Mouse (Mus musculus) forebrain, embryonic 13.5 days (tissue): Measurements from ENCODE around the gene Slc30a2. TPM values are rescaled to one million over a fixed set of nuclear protein-coding genes. Genes with fewer than 3 reads are reported as not detected.
"Not testable (repeated sequence)": the region's sequence is repeated elsewhere in the genome, so short reads cannot be mapped to it uniquely, and the experiment has no call there.

Experiments
- ATAC-seq: fragments of 200-750 bp; cut with Nextera tagmentation; 2 replicates; pipeline ENCODE4 v1.8.0; 2017
- H3K27ac ChIP-seq: fragments of 300-500 bp; sonication (generic); 2 replicates; pipeline ENCODE4 v1.5.1; 2015; ENCODE audit warnings: inconsistent platforms, mild to moderate bottlenecking, moderate library complexity
- H3K27me3 ChIP-seq: fragments of 300-500 bp; sonication (generic); 2 replicates; pipeline ENCODE4 v1.6.1; 2015; ENCODE audit warnings: mild to moderate bottlenecking, inconsistent platforms
- H3K36me3 ChIP-seq: fragments of 300-500 bp; sonication (generic); 2 replicates; pipeline ENCODE4 v1.6.1; 2015; ENCODE audit warnings: mild to moderate bottlenecking, inconsistent platforms; ENCODE audit not compliant: poor library complexity, severe bottlenecking
- H3K4me1 ChIP-seq: fragments of 300-500 bp; sonication (generic); 2 replicates; pipeline ENCODE4 v1.6.1; 2015; ENCODE audit warnings: inconsistent platforms
- H3K4me2 ChIP-seq: fragments of 300-500 bp; sonication (generic); 2 replicates; pipeline ENCODE4 v1.6.1; 2015; ENCODE audit warnings: inconsistent platforms, mild to moderate bottlenecking, moderate library complexity
- H3K4me3 ChIP-seq: fragments of 300-500 bp; sonication (generic); 2 replicates; pipeline ENCODE4 v1.5.1; 2015; ENCODE audit warnings: mild to moderate bottlenecking, inconsistent platforms
- H3K9ac ChIP-seq: fragments of 300-500 bp; sonication (generic); 2 replicates; pipeline ENCODE4 v1.6.1; 2015; ENCODE audit warnings: mild to moderate bottlenecking, inconsistent platforms
- H3K9me3 ChIP-seq: fragments of 300-500 bp; sonication (generic); replicated peaks from 2 replicates; pipeline ENCODE4 v1.6.1; 2016; ENCODE audit warnings: inconsistent platforms
- WGBS: fragments of 180-500 bp; shearing (Covaris S2); methylation state at CpG from one replicate; pipeline ENCODE4 v1.1.7; 2015; 5-methylcytosine and 5-hydroxymethylcytosine counted together
- polyA plus RNA-seq: library from polyadenylated mRNA; unstranded; fragments of >200 nt; fragmentation: Nextera tagmentation; extraction: Ambion mirVana; gene quantifications from 2 replicates; pipeline ENCODE4 v1.2.1, GENCODE M21; 2015

The Slc30a2 gene
- polyA plus RNA-seq, 1 experiment from 2014 or later: not detected

DNA sequence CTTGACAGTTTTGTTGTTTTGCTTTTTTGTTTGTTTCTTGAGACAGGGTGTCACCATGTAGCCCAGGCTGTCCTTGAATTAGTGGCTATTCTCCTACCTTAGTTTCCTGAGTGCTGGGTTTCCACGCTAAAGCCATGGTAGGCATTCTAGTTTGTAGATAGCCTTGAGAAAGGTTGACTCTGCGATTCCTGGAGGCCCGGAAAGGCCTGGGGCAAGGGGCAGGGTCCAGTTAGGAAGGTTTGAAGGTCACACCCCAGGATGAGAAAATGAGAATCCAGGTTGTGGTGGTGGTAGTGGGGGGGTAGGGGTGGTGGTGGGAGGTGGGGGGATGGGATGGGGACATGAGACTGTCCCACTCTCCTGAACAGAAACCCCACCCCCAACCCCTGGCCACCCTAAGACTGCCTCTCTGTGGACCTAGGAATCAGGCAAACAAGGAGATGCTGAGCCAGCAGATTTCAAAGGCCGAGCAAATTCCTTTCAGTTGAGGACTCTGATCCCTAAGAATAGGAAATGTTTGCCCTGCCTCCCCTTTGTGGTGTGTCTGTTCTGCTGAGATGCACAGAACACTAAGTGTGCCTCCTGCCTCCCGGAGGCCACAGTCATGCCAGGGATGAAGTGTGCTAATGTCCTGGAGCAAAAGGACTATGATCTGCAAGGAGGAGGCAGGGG, 16.0 kb upstream of the Slc30a2 start:
- no peaks in the 10 kb centered on the region for H3K4me1 ChIP-seq
- H3K4me2 ChIP-seq: no peak overlapping the region
- H3K9me3 ChIP-seq: no peaks in the 10 kb centered on the region
- no peak overlapping the region for H3K27ac ChIP-seq
- no peaks in the 10 kb centered on the region for H3K27me3 ChIP-seq
- no peak overlapping the region for H3K4me3 ChIP-seq
- 68% methylated on average over 5 of the region's 5 CpGs for WGBS
- H3K36me3 ChIP-seq: no peaks in the 10 kb centered on the region
- no peak overlapping the region for H3K9ac ChIP-seq
- no peak for ATAC-seq

DNA sequence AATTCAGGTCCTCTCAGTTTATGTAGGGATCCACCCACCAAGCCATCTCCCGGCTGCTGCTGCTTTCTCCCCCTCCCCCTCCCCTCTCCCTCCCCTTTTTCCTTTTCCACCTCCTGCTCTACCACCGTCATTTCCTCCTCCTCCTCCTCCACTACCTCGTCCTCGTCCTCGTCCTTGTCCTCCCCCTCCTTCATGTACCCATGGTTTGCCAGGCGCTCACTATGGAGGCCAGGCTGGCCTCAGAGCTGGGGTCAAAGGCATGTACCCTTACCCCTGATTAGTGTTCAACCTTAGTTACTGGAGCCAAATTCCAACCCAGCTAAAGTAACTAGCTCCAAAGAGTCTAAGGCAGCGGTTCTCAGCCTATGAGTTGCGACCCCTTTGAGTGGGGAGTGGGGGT, 14.8 kb upstream of the Slc30a2 start:
- WGBS: 65% methylated on average over 8 of the region's 8 CpGs
- Histone ChIP-seq H3K4me2 (no peak overlapping the region), H3K27ac (no peak overlapping the region), H3K36me3 (no peaks in the 10 kb centered on the region), H3K4me3 (no peak overlapping the region), H3K9me3 (no peaks in the 10 kb centered on the region), H3K4me1 (no peaks in the 10 kb centered on the region), H3K27me3 (no peaks in the 10 kb centered on the region), H3K9ac (no peak overlapping the region)
- no peak for ATAC-seq

DNA sequence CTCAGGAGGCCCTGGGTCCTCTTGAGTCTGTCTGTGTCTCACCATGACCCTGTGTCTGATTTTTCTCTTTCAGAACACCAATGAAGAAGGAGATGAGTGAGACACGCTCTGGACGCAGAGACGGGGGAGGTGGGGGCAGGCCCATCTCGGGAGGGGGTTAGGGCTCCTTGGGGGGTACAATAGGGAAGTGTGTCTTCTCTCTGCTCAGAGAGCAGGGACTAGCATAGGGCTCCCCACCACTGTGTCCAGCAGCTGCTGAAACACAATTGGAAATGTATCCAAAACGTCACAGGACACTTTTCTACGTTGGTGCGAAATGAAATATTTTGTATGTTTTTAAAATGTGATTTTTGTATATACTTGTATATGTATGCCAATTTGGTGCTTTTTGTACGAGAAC, 14.1 kb upstream of the Slc30a2 start:
- Histone ChIP-seq H3K27ac (no peak overlapping the region), H3K27me3 (no peaks in the 10 kb centered on the region), H3K9ac (no peak overlapping the region), H3K4me3 (no peak overlapping the region), H3K4me2 (no peak overlapping the region), H3K4me1 (no peaks in the 10 kb centered on the region), H3K36me3 (no peaks in the 10 kb centered on the region), H3K9me3 (no peaks in the 10 kb centered on the region)
- ATAC-seq: no peak
- 83% methylated on average over 8 of the region's 8 CpGs for WGBS

DNA sequence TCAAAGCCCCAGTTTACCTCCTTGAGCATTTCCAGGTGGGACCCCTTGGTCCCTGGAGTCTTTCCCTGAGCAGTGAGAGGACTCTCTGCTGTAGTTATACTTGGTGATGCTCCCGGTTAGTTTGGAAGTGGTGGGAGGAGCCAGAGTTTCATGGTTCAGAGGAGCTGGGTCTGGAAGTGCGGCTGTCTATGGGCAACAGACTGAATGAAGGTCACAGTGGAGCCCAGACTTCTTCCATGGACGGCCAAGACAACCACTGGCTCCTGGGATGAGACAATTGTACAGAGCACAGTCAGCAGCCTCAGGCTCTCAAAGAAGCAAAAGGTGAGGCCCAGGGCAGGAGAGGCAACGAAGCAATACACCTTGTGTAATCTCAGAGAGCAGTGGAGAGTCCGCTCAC, 12.7 kb upstream of the Slc30a2 start:
- H3K4me1 ChIP-seq: no peaks in the 10 kb centered on the region
- H3K4me3 ChIP-seq: no peak overlapping the region
- H3K36me3 ChIP-seq: no peaks in the 10 kb centered on the region
- H3K27me3 ChIP-seq: no peaks in the 10 kb centered on the region
- no peaks in the 10 kb centered on the region for H3K9me3 ChIP-seq
- H3K9ac ChIP-seq: no peak overlapping the region
- no peak overlapping the region for H3K27ac ChIP-seq
- ATAC-seq: no peak
- 60% methylated on average over 5 of the region's 5 CpGs for WGBS
- no peak overlapping the region for H3K4me2 ChIP-seq

DNA sequence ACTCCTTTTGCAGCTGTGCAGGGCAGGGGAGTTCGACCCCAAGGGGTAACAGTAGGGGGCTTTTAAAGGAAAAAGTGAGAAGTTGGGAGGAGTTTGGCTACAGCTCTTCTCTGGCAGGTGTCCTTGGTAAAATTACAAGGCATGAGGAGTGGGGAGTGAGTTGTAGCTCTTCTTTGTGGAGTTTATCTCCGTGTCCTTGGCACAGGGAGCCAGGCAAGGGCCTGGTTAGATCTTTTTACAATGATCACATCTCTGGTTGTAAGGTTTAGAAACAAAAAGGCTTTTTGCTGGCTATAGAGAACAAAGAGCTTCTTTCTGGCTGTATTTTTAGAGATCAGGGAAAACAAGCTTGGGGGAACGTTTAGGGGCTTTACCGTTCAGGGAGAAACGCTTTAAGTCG, 1.8 kb upstream of the Slc30a2 start:
- 70% methylated on average over 6 of the region's 6 CpGs for WGBS
- ATAC-seq, H3K4me3 ChIP-seq, H3K36me3 ChIP-seq, H3K27ac ChIP-seq, H3K4me2 ChIP-seq, H3K9ac ChIP-seq, H3K9me3 ChIP-seq: not testable (repeated sequence)
- H3K27me3 ChIP-seq: peaks cover 51% of the 10 kb centered on the region
- peaks cover 11% of the 10 kb centered on the region for H3K4me1 ChIP-seq

DNA sequence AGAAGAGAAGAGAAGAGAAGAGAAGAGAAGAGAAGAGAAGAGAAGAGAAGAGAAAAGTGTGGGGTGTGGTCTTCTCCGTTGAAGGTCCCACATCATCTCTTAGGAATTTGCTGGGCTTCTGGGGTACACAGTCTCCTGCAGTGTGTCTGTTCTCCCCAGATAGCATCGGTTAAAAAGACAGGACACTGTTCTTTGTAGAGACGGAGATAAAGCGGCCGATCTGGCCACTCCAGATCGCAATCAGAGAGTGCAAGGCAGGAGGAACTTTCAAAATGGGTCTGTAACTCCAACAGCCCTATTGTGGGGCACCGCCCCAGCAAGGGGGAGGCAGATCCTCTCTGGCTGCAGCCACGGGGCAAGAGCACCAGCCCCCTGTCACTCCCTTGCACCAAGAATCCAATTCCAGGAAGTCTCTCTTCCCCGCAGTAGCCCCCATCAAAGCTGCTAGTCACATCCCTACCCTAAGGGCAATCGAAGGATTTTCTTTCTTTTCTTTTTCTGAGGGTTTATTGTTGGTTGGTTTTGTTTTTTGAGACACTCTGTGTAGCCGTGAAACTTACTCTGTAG, 685 bp upstream of the Slc30a2 start:
- 49% methylated on average over 11 of the region's 11 CpGs for WGBS
- ATAC-seq: no peak
- H3K9me3 ChIP-seq: peaks cover 5% of the 10 kb centered on the region; the same call in 1 of the 2 replicates
- no peaks in the 10 kb centered on the region for H3K36me3 ChIP-seq
- peaks cover 11% of the 10 kb centered on the region for H3K4me1 ChIP-seq
- H3K27ac ChIP-seq: no peak overlapping the region
- no peak overlapping the region for H3K4me2 ChIP-seq
- H3K27me3 ChIP-seq: peaks cover 55% of the 10 kb centered on the region
- H3K9ac ChIP-seq: no peak overlapping the region
- no peak overlapping the region for H3K4me3 ChIP-seq

DNA sequence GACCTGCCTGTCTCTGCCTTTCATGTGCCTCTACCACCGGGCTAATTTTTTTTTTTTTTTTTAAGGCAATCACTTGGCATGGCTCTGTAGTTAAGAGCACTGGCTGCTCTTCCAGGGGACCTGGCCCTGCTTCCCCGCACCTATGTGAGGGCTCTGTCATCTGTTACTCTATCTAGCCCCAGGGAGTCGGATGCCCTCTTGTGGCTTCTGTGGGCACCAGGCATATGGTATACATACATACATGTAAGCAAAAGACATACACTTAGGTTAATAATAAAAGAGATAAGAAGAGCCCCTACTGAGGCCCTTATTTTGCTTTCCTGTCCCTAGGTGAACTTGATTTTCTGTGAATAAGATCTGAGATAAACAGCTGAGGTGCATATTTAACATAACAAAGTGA, 1.6 kb downstream of the Slc30a2 start:
- Histone ChIP-seq H3K4me1 (peaks cover 11% of the 10 kb centered on the region), H3K4me2 (no peak overlapping the region), H3K36me3 (no peaks in the 10 kb centered on the region), H3K9me3 (peaks cover 5% of the 10 kb centered on the region; the same call in 1 of the 2 replicates), H3K27ac (no peak overlapping the region), H3K27me3 (peaks cover 55% of the 10 kb centered on the region), H3K9ac (no peak overlapping the region), H3K4me3 (no peak overlapping the region)
- WGBS: 39% methylated on average over 3 of the region's 3 CpGs
- no peak for ATAC-seq

DNA sequence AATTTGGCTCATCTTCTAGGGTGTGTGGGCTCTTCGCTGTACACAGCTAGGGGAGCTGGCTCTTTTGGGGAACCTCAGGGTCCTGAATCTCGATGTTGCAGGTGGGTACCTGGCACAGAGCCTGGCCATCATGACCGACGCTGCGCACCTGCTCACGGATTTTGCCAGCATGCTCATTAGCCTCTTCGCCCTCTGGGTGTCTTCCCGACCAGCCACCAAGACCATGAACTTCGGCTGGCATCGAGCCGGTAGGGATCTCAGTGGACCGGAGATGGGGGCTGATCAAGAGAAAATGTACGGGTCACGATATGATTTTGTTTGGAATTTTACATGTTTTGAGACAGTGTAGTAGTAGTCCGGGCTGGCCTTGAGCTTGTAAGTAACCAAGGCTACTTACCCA, 2.8 kb downstream of the Slc30a2 start:
- Histone ChIP-seq H3K4me1 (peaks cover 11% of the 10 kb centered on the region), H3K27ac (no peak overlapping the region), H3K27me3 (peaks cover 54% of the 10 kb centered on the region), H3K9ac (no peak overlapping the region), H3K4me2 (no peak overlapping the region), H3K4me3 (no peak overlapping the region), H3K36me3 (no peaks in the 10 kb centered on the region), H3K9me3 (peaks cover 5% of the 10 kb centered on the region; the same call in 1 of the 2 replicates)
- no peak for ATAC-seq
- 90% methylated on average over 15 of the region's 15 CpGs for WGBS

DNA sequence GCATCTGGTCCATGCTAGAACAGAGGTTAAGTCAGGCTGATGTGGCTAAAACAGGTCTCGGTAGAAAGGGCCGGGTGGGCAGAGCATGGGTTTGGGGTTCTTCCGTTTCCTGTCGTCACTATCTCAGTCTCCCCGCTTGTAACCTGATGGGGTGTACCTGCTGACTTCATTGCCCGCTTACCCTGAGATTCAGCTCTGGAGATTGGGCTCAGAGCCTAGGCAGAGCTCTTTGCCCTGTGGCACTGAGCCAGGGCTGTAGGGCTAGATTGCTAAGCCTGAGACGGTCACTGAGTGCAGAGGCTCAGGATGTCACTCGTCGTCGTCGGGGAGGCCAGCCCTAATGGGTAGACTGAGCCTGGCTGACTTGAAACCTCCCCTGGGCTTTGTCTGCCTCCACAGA, 5.1 kb downstream of the Slc30a2 start:
- Histone ChIP-seq H3K36me3 (no peaks in the 10 kb centered on the region), H3K4me1 (peaks cover 7% of the 10 kb centered on the region), H3K9me3 (no peaks in the 10 kb centered on the region), H3K27ac (no peak overlapping the region), H3K4me2 (no peak overlapping the region), H3K9ac (no peak overlapping the region), H3K27me3 (peaks cover 35% of the 10 kb centered on the region), H3K4me3 (no peak overlapping the region)
- ATAC-seq: no peak
- 80% methylated on average over 11 of the region's 11 CpGs for WGBS

DNA sequence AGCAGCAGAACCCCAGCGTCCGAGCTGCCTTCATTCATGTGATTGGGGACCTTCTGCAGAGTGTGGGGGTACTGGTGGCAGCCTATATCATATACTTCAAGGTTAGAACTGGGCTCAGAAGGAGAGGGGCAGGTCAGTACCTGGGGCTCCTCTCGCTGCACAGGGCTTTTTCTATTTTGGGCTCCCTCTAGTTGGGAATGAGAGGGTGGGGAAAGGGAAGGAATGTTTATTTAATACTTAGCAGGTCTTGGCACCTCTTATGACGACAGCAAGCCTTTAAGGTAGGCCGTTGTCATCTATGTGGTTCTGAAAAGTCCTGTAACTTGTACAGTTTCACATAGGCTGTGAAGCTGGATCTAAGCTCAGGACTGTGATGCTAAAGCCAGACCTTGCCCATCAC, 5.6 kb downstream of the Slc30a2 start:
- H3K9ac ChIP-seq: no peak overlapping the region
- H3K9me3 ChIP-seq: no peaks in the 10 kb centered on the region

DNA sequence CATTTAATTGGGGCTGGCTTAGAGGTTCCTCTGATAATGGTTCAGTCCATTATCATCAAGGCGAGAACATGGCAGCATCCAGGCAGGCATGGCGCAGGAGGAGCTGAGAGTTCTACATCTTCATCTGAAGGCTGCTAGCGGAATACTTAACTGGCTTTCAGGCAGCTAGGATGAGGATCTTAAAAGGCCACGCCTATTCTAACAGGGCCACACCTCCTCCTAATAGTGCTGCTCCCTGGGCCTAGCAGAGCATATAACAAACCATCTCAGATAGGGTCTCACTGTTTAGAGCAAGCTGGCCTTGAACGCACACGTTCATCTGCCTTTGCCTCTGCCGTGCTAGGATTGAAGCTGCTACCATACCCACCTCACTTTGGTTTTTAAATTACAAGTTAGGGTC, 6.8 kb downstream of the Slc30a2 start:
- Histone ChIP-seq H3K9me3 (no peaks in the 10 kb centered on the region), H3K4me1 (no peaks in the 10 kb centered on the region), H3K4me3 (no peak overlapping the region), H3K36me3 (no peaks in the 10 kb centered on the region), H3K4me2 (no peak overlapping the region), H3K27me3 (peaks cover 18% of the 10 kb centered on the region), H3K9ac (no peak overlapping the region), H3K27ac (no peak overlapping the region)
- no peak for ATAC-seq
- WGBS: 85% methylated on average over 7 of the region's 7 CpGs

More for the DNA sequence above, 5.6 kb downstream of the Slc30a2 start:
- H3K36me3 ChIP-seq: no peaks in the 10 kb centered on the region
- no peak overlapping the region for H3K27ac ChIP-seq
- no peak for ATAC-seq
- H3K27me3 ChIP-seq: peaks cover 30% of the 10 kb centered on the region
- peaks cover 3% of the 10 kb centered on the region; the same call in 1 of the 2 replicates for H3K4me1 ChIP-seq
- 86% methylated on average over 5 of the region's 5 CpGs for WGBS
- H3K4me2 ChIP-seq: no peak overlapping the region
- no peak overlapping the region for H3K4me3 ChIP-seq

DNA sequence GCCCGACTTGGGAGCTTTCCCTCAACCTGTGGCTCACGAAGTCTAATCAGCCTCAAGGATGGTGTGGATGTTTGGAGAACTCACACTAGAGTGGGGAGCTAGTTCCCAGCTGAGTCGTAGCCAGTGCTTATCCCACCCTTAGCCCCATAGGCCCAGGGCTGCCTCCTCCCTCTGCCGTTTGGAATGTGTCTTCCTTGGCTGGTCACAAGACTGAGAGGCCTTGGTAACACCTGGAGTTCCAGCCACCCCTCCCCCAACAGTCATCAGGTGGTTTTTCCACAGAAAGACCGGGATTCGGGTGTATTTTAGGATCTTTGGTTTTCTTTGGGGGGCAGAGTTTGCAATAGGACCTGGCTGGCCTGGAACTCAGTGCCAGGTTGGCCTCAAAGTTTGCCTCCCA, 7.7 kb downstream of the Slc30a2 start:
- H3K27me3 ChIP-seq: peaks cover 10% of the 10 kb centered on the region
- H3K4me3 ChIP-seq: no peak overlapping the region
- no peaks in the 10 kb centered on the region for H3K9me3 ChIP-seq
- no peak overlapping the region for H3K4me2 ChIP-seq
- ATAC-seq: no peak
- no peak overlapping the region for H3K9ac ChIP-seq
- no peak overlapping the region for H3K27ac ChIP-seq
- H3K4me1 ChIP-seq: no peaks in the 10 kb centered on the region
- WGBS: 87% methylated on average over 6 of the region's 6 CpGs
- no peaks in the 10 kb centered on the region for H3K36me3 ChIP-seq
